Mouse (Mus musculus) CD4-positive naive resting alpha-beta T cell, adult 57 days (primary cell): ENCODE data around the gene Mpv17. TPM values are rescaled to one million over a fixed set of nuclear protein-coding genes. Genes with fewer than 3 reads are reported as not detected.

Source experiments
- total RNA-seq: library from RNA; stranded (reverse); gene quantifications from one replicate; pipeline ENCODE4 v1.2.4, GENCODE M21; 2023

The Mpv17 gene
- total RNA-seq, result 17.7 TPM

GRCm38 (mm10) chr5:31154152-31154553 is at the start of gene Mpv17:
Mpv17 (minus strand) TSS chr5:31154251.

DNA sequence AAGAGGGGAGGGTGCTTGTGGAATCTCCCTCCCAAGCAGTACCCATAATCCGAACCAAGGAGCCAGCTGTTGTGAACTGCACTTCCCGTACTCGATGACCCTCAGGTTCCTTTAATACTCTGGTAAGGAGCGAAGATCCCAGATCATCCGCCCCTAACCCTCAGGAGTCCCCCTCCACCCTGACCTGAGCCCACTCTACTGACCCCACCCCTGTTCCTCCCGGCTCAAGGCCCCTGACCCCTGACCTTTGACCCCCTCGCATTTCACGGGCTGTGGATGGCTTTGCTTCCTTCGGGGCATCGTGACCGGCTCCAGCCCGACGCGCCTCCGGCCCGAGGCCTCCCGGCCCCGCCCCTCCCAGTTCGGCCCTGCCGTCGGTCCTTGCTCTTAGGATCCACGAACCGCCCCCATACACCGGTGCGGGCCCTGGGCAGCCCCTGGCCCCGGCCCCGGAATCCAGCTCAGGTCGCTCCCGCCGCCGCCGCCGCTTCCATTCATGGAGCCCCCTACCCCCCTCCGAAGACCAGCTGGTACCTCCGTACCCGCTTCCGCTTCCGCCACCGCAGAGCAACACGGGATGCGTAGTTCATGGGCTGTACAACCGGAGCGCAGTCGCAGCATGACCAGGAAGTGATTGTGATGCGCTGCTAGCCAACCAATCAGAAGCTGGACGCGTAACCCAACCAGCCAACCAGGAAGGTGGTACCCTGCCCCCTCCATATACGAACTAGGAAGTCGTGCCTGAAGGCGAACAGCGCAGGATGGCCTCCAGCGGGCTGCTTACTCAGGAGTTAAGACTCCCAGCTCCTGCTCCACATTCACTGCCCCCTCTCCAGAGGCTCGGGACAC is 47.9 kb upstream of the Mpv17 start, which contains the start of gene Zfp513:
Zfp513 (minus strand) TSS at position 562 of the 849 bp plus-strand sequence.

DNA sequence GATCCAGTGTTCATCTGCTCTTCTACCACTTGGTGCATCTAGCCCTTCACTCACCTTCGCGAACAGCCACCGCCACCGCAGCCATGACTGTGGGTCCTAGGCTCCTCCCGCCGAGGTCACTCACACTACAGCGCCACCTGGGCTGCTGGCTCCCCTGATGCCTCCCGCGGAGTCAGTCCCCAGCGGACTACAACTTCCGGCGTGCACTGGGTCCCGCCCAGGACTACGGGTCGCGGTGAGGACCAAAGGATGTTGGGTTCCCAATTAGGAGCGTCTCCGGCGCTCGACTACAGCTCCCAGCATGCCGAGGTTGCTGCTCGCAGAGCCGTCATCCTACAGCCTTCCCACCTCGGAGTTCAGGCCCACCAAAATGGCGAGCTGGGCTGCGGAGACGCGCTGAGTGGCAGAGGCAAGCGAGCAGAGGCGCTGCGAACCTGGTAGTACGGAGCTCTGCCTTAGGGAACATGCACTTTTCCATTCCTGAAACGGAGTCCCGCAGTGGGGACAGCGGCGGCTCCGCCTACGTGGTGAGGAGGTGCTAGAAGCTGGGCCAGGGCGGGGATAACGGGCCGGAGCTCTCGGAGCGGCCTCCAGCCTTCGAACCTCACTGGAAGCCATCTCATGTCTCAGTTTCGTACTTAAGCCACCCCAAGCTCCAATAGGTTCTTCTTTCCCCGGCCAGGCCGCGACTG is 39.0 kb upstream of the Mpv17 start, which contains the start of the genes Snx17 and Eif2b4:
Snx17 (plus strand) TSS at position 289 of the 692 bp plus-strand sequence.
Eif2b4 (minus strand) TSS at position 492 of the 692 bp plus-strand sequence.

DNA sequence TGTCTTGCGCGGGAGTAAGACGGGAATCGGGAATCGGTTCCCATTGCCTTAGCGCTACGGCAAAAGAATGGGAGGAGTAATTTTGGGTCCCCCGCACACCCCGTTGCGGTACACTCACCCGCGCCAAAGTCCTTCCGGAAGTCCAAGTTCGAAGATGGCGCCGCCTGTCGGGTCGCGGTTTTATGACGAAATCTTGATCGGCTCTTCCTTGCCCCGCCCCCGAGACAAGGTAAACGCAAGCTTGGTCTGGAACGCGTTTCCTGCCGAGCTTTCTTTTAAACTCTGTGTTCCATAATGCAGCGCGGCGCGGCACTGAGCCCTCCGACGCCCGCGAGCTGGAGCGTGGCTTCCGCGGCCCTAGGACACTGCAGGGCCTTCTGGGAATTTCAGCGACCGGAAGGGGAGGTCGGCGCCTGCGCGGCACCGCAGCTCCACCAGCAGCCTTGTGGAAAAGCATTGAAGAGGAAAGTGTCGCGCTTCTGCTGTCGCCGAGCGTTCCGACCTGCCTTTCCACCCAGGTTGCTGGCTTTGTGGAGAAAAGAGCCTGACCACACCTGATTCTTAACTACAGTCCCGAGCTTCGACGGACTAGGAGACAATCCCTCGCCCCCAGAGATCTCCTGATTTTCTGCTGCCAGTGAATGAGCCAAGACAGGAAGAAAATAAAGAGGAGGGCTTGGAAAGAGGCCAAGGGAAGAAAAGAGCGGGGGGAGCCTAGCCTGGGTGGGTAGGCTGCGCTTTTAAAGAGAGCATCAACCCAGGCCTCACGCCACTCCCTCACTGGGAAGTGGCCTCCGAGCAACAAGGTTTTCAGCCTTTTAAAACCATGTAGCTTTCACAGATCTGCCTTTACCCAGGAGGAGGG is 25.9 kb upstream of the Mpv17 start, which contains the start of the genes Gm29609 and Gtf3c2:
Gm29609 (minus strand) TSS at position 146 of the 865 bp plus-strand sequence.
Gtf3c2 (minus strand) TSS at position 379 of the 865 bp plus-strand sequence.

DNA sequence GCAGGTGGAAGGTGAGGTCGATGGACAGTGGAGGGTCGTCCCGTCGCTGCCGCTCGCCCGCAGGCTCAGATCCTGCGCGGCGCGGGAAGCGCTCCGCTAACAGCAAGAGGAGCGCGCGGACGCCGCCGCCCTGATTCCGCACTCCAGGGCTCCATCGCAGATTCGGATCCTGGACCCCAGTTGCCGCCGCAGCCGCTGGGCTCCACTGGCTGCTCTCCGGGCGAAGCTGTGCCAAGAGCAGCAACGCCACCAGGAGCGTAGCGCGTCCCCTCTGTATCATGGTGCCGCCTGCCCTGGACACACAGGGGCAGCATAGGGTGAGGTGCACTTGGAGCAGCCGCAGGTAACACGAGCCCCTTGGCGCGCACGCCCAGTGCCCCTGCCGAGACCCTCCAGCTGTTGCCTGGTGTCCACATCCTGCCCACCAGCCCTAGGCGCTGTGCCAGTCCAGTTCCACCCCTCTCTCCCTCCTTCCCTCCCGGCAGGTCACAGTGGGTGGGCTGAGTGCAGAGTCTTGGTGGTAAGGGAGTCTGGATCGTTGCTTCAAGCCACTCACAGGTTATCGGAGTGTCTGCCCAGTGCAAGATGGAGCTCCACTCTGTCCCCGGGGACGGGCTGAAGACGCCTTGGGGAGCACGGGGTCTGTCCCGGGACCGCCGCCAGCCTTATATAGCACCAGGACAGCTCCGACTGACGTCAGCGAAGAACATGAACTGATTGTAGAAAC is 15.6 kb downstream of the Mpv17 start, which contains the start of gene Ucn:
Ucn (minus strand) TSS at position 589 of the 727 bp plus-strand sequence.

DNA sequence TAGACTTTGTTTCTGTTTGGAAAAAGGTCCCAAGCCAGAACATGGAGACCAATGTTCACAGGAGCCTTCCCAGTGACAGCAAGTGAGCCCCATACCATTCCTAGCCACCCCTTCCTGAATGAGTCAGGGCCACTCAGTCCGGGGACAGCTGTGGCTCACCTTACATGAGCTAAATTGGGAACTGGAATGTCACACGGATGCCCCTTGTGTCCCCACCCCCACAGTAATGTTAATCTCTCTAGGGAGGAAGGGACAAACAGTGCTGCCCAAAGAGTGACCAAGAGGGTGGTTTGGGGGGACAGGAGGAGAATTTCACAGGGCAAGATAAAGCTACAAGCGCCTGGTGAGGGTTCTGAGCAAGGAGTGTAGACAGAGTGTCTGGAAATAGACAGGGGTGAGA is 37.7 kb downstream of the Mpv17 start, which contains the start of gene Trim54:
Trim54 (plus strand) TSS at position 359 of the 400 bp plus-strand sequence.

GRCm38 (mm10) chr5:31108000-31108490 is 46.0 kb downstream of the Mpv17 start, which contains the start of gene Slc30a3:
Slc30a3 (minus strand) TSS chr5:31108237.

GRCm38 (mm10) chr5:31105814-31106335 is 48.2 kb downstream of the Mpv17 start, which contains the start of gene Dnajc5g:
Dnajc5g (plus strand) TSS chr5:31106285.

Other genes with a start within 250 kb of the Mpv17 start
- 132 TPM for gene Ost4, start 246.5 kb downstream of the Mpv17 start, total RNA-seq
- 2.7 TPM for gene Emilin1, start 240.8 kb downstream of the Mpv17 start, total RNA-seq
- 17.7 TPM for gene Khk, start 232.8 kb downstream of the Mpv17 start, total RNA-seq
- not detected for gene Cgref1, start 208.7 kb downstream of the Mpv17 start, total RNA-seq
- 177 TPM for gene Preb, start 193.9 kb downstream of the Mpv17 start, total RNA-seq
- not detected for gene Tcf23, start 185.6 kb downstream of the Mpv17 start, total RNA-seq
- gene Atraid, start 105.9 kb downstream of the Mpv17 start, total RNA-seq, result 33.8 TPM
- gene Slc5a6, start 105.3 kb downstream of the Mpv17 start, total RNA-seq, result 11.6 TPM
- 43.7 TPM for gene Cad, start 99.5 kb downstream of the Mpv17 start, total RNA-seq
- gene Dnajc5g, start 48.0 kb downstream of the Mpv17 start, total RNA-seq, result not detected
- gene Slc30a3, start 46.0 kb downstream of the Mpv17 start, total RNA-seq, result 1.2 TPM
- gene Trim54, start 37.5 kb downstream of the Mpv17 start, total RNA-seq, result not detected
- not detected for gene Ucn, start 15.4 kb downstream of the Mpv17 start, total RNA-seq
- 4.7 TPM for gene Gm29609, start 25.7 kb upstream of the Mpv17 start, total RNA-seq
- 148 TPM for gene Gtf3c2, start 25.9 kb upstream of the Mpv17 start, total RNA-seq
- gene Snx17, start 39.0 kb upstream of the Mpv17 start, total RNA-seq, result 70.4 TPM
- gene Eif2b4, start 39.2 kb upstream of the Mpv17 start, total RNA-seq, result 42.2 TPM
- 27.6 TPM for gene Zfp513, start 48.1 kb upstream of the Mpv17 start, total RNA-seq
- 148 TPM for gene Ppm1g, start 66.4 kb upstream of the Mpv17 start, total RNA-seq
- 193 TPM for gene Nrbp1, start 86.6 kb upstream of the Mpv17 start, total RNA-seq
- not detected for gene Gm9970, start 87.0 kb upstream of the Mpv17 start, total RNA-seq
- gene Krtcap3, start 97.4 kb upstream of the Mpv17 start, total RNA-seq, result 28.9 TPM
- 14.5 TPM for gene Ift172, start 136.9 kb upstream of the Mpv17 start, total RNA-seq
- 1.3 TPM for gene Fndc4, start 141.8 kb upstream of the Mpv17 start, total RNA-seq
- 0.15 TPM for gene Gckr, start 143.2 kb upstream of the Mpv17 start, total RNA-seq